ENCODE assay signal across 16 mouse cellular contexts in the genomic region with DNA sequence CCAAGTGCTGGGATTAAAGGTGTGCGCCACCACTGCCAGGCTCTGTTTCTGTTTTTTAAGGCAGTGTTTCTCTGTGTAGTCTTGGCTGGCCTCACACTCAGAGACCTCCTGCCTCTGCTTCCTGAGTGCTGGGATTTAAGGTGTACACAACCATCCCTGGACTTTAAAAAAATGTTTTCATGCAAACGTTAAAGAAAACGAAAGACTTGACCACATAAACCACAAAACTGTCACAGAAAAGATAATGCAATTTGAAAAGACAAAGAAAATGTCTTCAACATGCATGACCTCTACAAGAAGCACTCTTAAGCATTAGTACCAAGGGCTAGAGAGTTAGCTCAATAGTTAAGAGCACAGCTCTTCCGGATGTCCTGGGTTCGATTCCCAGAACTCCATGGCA.
"Had no signal": no experiment of that assay in that cellular context is flagged by ENCODE, and none has a peak within 500 bp of the region (broad histone marks: within the 10 kb centered on the region; RNA-seq: fewer than 3 reads in every experiment).

No protein-coding gene starts in this region.

- H3K9me3 ChIP-seq: lung, embryonic 15.5 days; midbrain, embryonic 12.5 days; midbrain, embryonic 15.5 days; neural tube, embryonic 15.5 days had no signal

- H3K9ac ChIP-seq: liver, embryonic 14.5 days; lung, embryonic 15.5 days; midbrain, embryonic 12.5 days; midbrain, embryonic 15.5 days; neural tube, embryonic 12.5 days; neural tube, embryonic 15.5 days had no signal

- H3K27me3 ChIP-seq: lung, embryonic 15.5 days; midbrain, embryonic 15.5 days; neural tube, embryonic 15.5 days had no signal

- H3K27ac ChIP-seq: kidney, postnatal 0 days; left cerebral cortex, adult 2 months; liver, embryonic 14.5 days; lung, embryonic 15.5 days; midbrain, embryonic 12.5 days; midbrain, embryonic 15.5 days; neural tube, embryonic 12.5 days; neural tube, embryonic 15.5 days; stomach, postnatal 0 days had no signal

- H3K36me3 ChIP-seq: lung, embryonic 15.5 days; midbrain, embryonic 12.5 days; midbrain, embryonic 15.5 days; neural tube, embryonic 12.5 days; neural tube, embryonic 15.5 days had no signal

- H3K4me3 ChIP-seq: left cerebral cortex, adult 2 months; lung, embryonic 15.5 days; midbrain, embryonic 12.5 days; midbrain, embryonic 15.5 days; neural tube, embryonic 12.5 days; neural tube, embryonic 15.5 days had no signal

- ATAC-seq: intestine, postnatal 0 days; midbrain, embryonic 15.5 days had no signal

- DNase-seq: layer of hippocampus, adult 9-11 months; lung, adult 18-20 months; right cerebral cortex, adult 18-20 months; right cerebral cortex, postnatal 14 days; right cerebral cortex, postnatal 4 days; thymus, postnatal 25 days had no signal

- H3K4me2 ChIP-seq: lung, embryonic 15.5 days; midbrain, embryonic 12.5 days; midbrain, embryonic 15.5 days; neural tube, embryonic 12.5 days; neural tube, embryonic 15.5 days had no signal
